Mouse (Mus musculus) CH12.LX (cell line): ENCODE measurements around the gene Tmem100. TPM values are rescaled to one million over a fixed set of nuclear protein-coding genes. Genes with fewer than 3 reads are reported as not detected.

Experiments used
- DNase-seq: peaks from one replicate; pipeline ENCODE4 v3.0.0-alpha.2; 2013; ENCODE audit errors: extremely low read depth
- H3K27ac ChIP-seq: 2 replicates; pipeline ENCODE4 v1.5.1; 2012; ENCODE audit warnings: low read depth, mild to moderate bottlenecking, control low read depth, moderate library complexity; ENCODE audit not compliant: insufficient read depth
- H3K27me3 ChIP-seq: replicated peaks from 2 replicates; pipeline ENCODE3; 2012; ENCODE audit warnings: inconsistent platforms
- H3K36me3 ChIP-seq, 2 experiments: replicated peaks in 1 of 2; 2 replicates each; pipeline versions ENCODE3 to v1.6.1; 2012; ENCODE audit warnings: inconsistent platforms in 1 of 2, low read length in 1 of 2, mild to moderate bottlenecking in 1 of 2, mixed read lengths in 1 of 2, moderate library complexity in 1 of 2; ENCODE audit not compliant: control insufficient read depth in 1 of 2, insufficient read depth in 1 of 2
- H3K4me1 ChIP-seq, 2 experiments: 2 replicates each; pipeline ENCODE4 v1.6.1; 2012; ENCODE audit warnings: inconsistent platforms in 1 of 2, moderate library complexity in 1 of 2; ENCODE audit not compliant: insufficient read depth in 2 of 2, control insufficient read depth in 1 of 2
- H3K4me2 ChIP-seq: 2 replicates; pipeline ENCODE4 v1.6.1; 2012; ENCODE audit warnings: low read depth, mild to moderate bottlenecking, control low read depth; ENCODE audit not compliant: poor library complexity, insufficient read depth, severe bottlenecking
- H3K4me3 ChIP-seq, 3 experiments: fragments of 150-350 bp in 1 of 3; sonication (generic) in 1 of 3; replicated peaks in 1 of 3; 2 replicates each; pipeline versions ENCODE3 to v1.5.1; 2011 to 2012; ENCODE audit warnings: low read depth in 2 of 3, low read length in 2 of 3, mild to moderate bottlenecking in 2 of 3, moderate library complexity in 2 of 3, control low read depth in 1 of 3, improper control_type of control experiment in 1 of 3, inconsistent platforms in 1 of 3, mixed read lengths in 1 of 3; ENCODE audit not compliant: poor library complexity in 1 of 3
- H3K79me2 ChIP-seq: replicated peaks from 2 replicates; pipeline ENCODE4 v1.6.1; 2012; ENCODE audit warnings: mild to moderate bottlenecking, moderate library complexity; ENCODE audit not compliant: control insufficient read depth, poor library complexity, insufficient read depth, severe bottlenecking; ENCODE audit errors: extremely low read depth
- H3K9ac ChIP-seq: 2 replicates; pipeline ENCODE4 v1.6.1; 2012; ENCODE audit warnings: low read depth, mild to moderate bottlenecking, control low read depth, moderate library complexity; ENCODE audit not compliant: insufficient read depth
- H3K9me3 ChIP-seq: replicated peaks from 2 replicates; pipeline ENCODE3; 2012; ENCODE audit warnings: low read length, inconsistent platforms, mixed read lengths
- CHD1 ChIP-seq: IDR thresholded peaks from 2 replicates; pipeline ENCODE4 v1.6.1; 2012; ENCODE audit warnings: low read depth, low read length, improper control_type of control experiment, inconsistent platforms
- CTCF ChIP-seq, 2 experiments: IDR thresholded peaks in 1 of 2; conservative IDR thresholded peaks in 1 of 2; 2 replicates each; pipeline ENCODE4 v1.5.1; 2011 to 2012; ENCODE audit warnings: low read depth in 2 of 2, low read length in 2 of 2, improper control_type of control experiment in 1 of 2, inconsistent platforms in 1 of 2, mild to moderate bottlenecking in 1 of 2, moderate library complexity in 1 of 2
- E2F4 ChIP-seq: IDR thresholded peaks from 2 replicates; pipeline ENCODE4 v1.6.1; 2011; ENCODE audit warnings: low read depth, low read length, improper control_type of control experiment; ENCODE audit not compliant: insufficient replicate concordance
- ETS1 ChIP-seq: conservative IDR thresholded peaks from 2 replicates; pipeline ENCODE4 v1.6.1; 2012; ENCODE audit warnings: low read depth, mild to moderate bottlenecking, inconsistent platforms, low read length, improper control_type of control experiment, moderate library complexity
- KAT2A ChIP-seq: IDR thresholded peaks from 2 replicates; pipeline ENCODE4 v1.6.1; 2012; ENCODE audit warnings: low read length, improper control_type of control experiment, inconsistent platforms; ENCODE audit not compliant: insufficient replicate concordance
- MAZ ChIP-seq: IDR thresholded peaks from 2 replicates; pipeline ENCODE4 v1.6.1; 2012; ENCODE audit warnings: low read depth, mild to moderate bottlenecking, inconsistent platforms, low read length, improper control_type of control experiment, moderate library complexity
- MEF2A ChIP-seq: IDR thresholded peaks from 2 replicates; pipeline ENCODE4 v1.6.1; 2014; ENCODE audit warnings: low read depth, mild to moderate bottlenecking, inconsistent platforms, low read length, improper control_type of control experiment, borderline replicate concordance
- MYC ChIP-seq: IDR thresholded peaks from 2 replicates; pipeline ENCODE4 v1.6.1; 2011; ENCODE audit warnings: low read depth, mild to moderate bottlenecking, improper control_type of control experiment, low read length
- NELFE ChIP-seq: IDR thresholded peaks from 2 replicates; pipeline ENCODE4 v1.6.1; 2011; ENCODE audit warnings: low read depth, low read length, improper control_type of control experiment
- PAX5 ChIP-seq: IDR thresholded peaks from 2 replicates; pipeline ENCODE4 v1.6.1; 2012; ENCODE audit warnings: low read length, inconsistent platforms, mixed read lengths
- POLR2A ChIP-seq: IDR thresholded peaks from 2 replicates; pipeline ENCODE4 v1.6.1; 2011; ENCODE audit warnings: low read depth, mild to moderate bottlenecking, improper control_type of control experiment, low read length
- RAD21 ChIP-seq: IDR thresholded peaks from 2 replicates; pipeline ENCODE4 v1.6.1; 2011; ENCODE audit warnings: low read depth, mild to moderate bottlenecking, low read length, improper control_type of control experiment, moderate library complexity
- RCOR1 ChIP-seq: conservative IDR thresholded peaks from 2 replicates; pipeline ENCODE4 v1.6.1; 2012; ENCODE audit warnings: low read depth, mild to moderate bottlenecking, inconsistent platforms, low read length, improper control_type of control experiment
- SIN3A ChIP-seq: IDR thresholded peaks from 2 replicates; pipeline ENCODE4 v1.6.1; 2012; ENCODE audit warnings: low read length, improper control_type of control experiment, inconsistent platforms
- SMC3 ChIP-seq: IDR thresholded peaks from 2 replicates; pipeline ENCODE4 v1.6.1; 2011; ENCODE audit warnings: low read depth, low read length, improper control_type of control experiment
- TCF12 ChIP-seq: IDR thresholded peaks from 2 replicates; pipeline ENCODE4 v1.6.1; 2014; ENCODE audit warnings: low read depth, mild to moderate bottlenecking, inconsistent platforms, low read length, improper control_type of control experiment
- UBTF ChIP-seq: IDR thresholded peaks from 2 replicates; pipeline ENCODE4 v1.6.1; 2012; ENCODE audit warnings: low read depth, mild to moderate bottlenecking, inconsistent platforms, low read length, improper control_type of control experiment, moderate library complexity
- USF1 ChIP-seq: IDR thresholded peaks from 2 replicates; pipeline ENCODE4 v1.6.1; 2014; ENCODE audit warnings: low read depth, mild to moderate bottlenecking, inconsistent platforms, low read length, improper control_type of control experiment
- ZNF384 ChIP-seq: IDR thresholded peaks from 2 replicates; pipeline ENCODE4 v1.6.1; 2012; ENCODE audit warnings: low read depth, low read length, improper control_type of control experiment, inconsistent platforms
- dilution Hi-C: fragments of 300-500 bp; cut with MboI; formaldehyde crosslinking; loops from 2 replicates; pipeline ENCODE4 v1.14.3; 2020; ENCODE audit warnings: low sequenced_read_pairs; ENCODE audit not compliant: extremely low pct_unique_long_range_greater_than_20kb, extremely low pct_ligation_motif_present
- in situ Hi-C: fragments of 300-500 bp; cut with MboI; formaldehyde crosslinking; loops from 3 replicates; pipeline ENCODE4 v1.14.3; 2019; ENCODE audit warnings: low sequenced_read_pairs, low pct_ligation_motif_present, low pct_unique_long_range_greater_than_20kb, mixed read lengths
- polyA plus RNA-seq: library from polyadenylated mRNA; unstranded; fragments of >175 nt; gene quantifications from 2 replicates; pipeline ENCODE4 v1.2.1, GENCODE M21; 2012; ENCODE audit warnings: low read depth; ENCODE audit not compliant: insufficient read length
- total RNA-seq, 2 experiments: library from RNA; depleted of rRNA; stranded (reverse); fragments of 300-350 nt in 1 of 2; fragments of >200 nt in 1 of 2; gene quantifications; 2 replicates each; pipeline ENCODE4 v1.2.3; 2012 to 2014

Tmem100 gene
- total and polyA plus RNA-seq, 3 experiments, result 0.30 to 3.5 (median 1.0) TPM

GRCm38 (mm10) chr11:90000666-90001065 lies 29.5 kb upstream of the Tmem100 start:
- Histone ChIP-seq H3K9me3 (no peaks in the 10 kb centered on the region), H3K27ac (no peak overlapping the region), H3K79me2 (no peaks in the 10 kb centered on the region), H3K4me2 (no peak overlapping the region), H3K27me3 (peaks cover 3% of the 10 kb centered on the region), H3K4me1 (peaks cover 4 to 25% of the 10 kb centered on the region in 2 experiments; a peak in 3 of 4 replicates), H3K9ac (no peak overlapping the region), H3K36me3 (peaks cover 0 to 37% of the 10 kb centered on the region in 2 experiments), H3K4me3 (no peak overlapping the region)
- in situ Hi-C loops, result no loop called here
- dilution Hi-C loops, result no loop called here
- DNase-seq, result no peak
- TF ChIP-seq MEF2A, result no peak
- TF ChIP-seq CHD1, result no peak

DNA sequence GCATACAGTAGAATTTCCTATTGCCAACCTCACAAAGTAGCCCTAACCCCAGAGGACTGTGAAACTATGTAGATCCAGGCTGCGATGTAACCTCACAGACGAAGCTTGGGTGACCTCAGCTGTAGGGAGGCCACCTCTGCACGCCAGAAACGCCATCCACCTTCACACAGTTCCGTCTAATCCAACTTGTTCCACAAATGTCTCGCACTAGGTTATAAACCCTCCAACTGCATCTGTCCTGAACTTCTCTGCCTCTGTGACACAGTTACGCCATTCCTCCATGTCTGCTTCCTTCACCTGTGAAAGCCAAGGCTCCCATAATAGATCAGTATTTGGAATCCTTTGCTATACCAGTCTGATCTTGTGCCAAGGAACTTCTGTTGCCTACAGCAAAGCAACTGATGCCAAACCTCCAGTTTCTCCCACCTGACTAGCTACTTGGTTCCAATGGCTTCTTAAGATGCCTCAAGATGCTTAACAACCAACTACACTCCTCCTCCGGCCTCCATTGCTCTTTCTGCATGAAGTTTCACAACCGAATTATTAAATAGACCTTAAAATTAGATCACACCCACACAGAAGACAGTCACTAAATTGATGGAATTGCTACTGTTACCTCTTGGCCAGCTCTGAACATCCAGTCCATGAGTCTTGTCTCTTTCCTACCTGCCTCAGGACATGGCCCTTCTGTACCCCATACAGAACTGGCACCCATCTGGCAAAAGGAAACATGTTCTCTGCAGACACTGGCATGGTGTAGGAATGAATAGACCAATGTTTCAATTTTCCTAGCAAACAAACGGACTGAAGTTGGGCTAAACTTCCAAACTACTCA lies 28.5 kb upstream of the Tmem100 start:
- H3K4me2 ChIP-seq, result peak overlapping the region; percentile 90
- no peaks in the 10 kb centered on the region for H3K79me2 ChIP-seq
- H3K4me1 ChIP-seq, result peaks cover 4 to 25% of the 10 kb centered on the region in 2 experiments; a peak in 3 of 4 replicates
- H3K9me3 ChIP-seq, result no peaks in the 10 kb centered on the region
- in situ Hi-C loops (no loop called here), dilution Hi-C loops (no loop called here)
- no peak for DNase-seq
- H3K27ac ChIP-seq, result no peak overlapping the region
- H3K36me3 ChIP-seq, result peaks cover 0 to 37% of the 10 kb centered on the region in 2 experiments
- H3K9ac ChIP-seq, result peak overlapping the region; percentile 81
- TF ChIP-seq MEF2A (no peak), RCOR1 (no peak), POLR2A (no peak), MAZ (no peak), SMC3 (no peak), UBTF (no peak), ETS1 (no peak), USF1 (no peak), SIN3A (no peak), MYC (no peak), PAX5 (no peak), CTCF (conservative IDR thresholded peaks at IDR 0.05 in 1 of 2, IDR thresholded peaks at IDR 0.05 in 1 of 2; ENCODE audit: low read depth in 2 of 2, low read length in 2 of 2) (no peak), E2F4 (no peak), KAT2A (no peak), RAD21 (no peak), NELFE (no peak), TCF12 (no peak), ZNF384 (no peak)
- H3K27me3 ChIP-seq, result peaks cover 3% of the 10 kb centered on the region
- peak overlapping the region; percentile 65 to 85 (median 72) for H3K4me3 ChIP-seq
